Mouse (Mus musculus) heart, postnatal 0 days (tissue): ENCODE data around the gene Cep112. TPM values are rescaled to one million over a fixed set of nuclear protein-coding genes. Genes with fewer than 3 reads are reported as not detected.

ENCODE experiments used
- ATAC-seq: fragments of 200-750 bp; cut with Nextera tagmentation; 2 replicates; pipeline ENCODE4 v1.8.0; 2017; ENCODE audit warnings: low read depth, moderate number of reproducible peaks, moderate library complexity; ENCODE audit not compliant: insufficient read depth
- DNase-seq: peaks from one replicate; pipeline ENCODE4 v3.0.0-alpha.2; 2016; ENCODE audit warnings: low spot score
- H3K27ac ChIP-seq: fragments of 300-500 bp; sonication (generic); 2 replicates; pipeline ENCODE4 v1.5.1; 2014; ENCODE audit warnings: low read depth, mild to moderate bottlenecking
- H3K27me3 ChIP-seq: fragments of 300-500 bp; sonication (generic); 2 replicates; pipeline ENCODE4 v1.6.1; 2014; ENCODE audit warnings: low read length, mixed read lengths; ENCODE audit not compliant: control insufficient read depth, insufficient read depth
- H3K36me3 ChIP-seq: fragments of 300-500 bp; sonication (generic); replicated peaks from 2 replicates; pipeline ENCODE4 v1.6.1; 2014; ENCODE audit warnings: low read length, mixed read lengths; ENCODE audit not compliant: control insufficient read depth, insufficient read depth
- H3K4me1 ChIP-seq: fragments of 300-500 bp; sonication (generic); 2 replicates; pipeline ENCODE4 v1.6.1; 2014; ENCODE audit warnings: antibody characterized with exemption; ENCODE audit not compliant: control insufficient read depth, insufficient read depth
- H3K4me2 ChIP-seq: fragments of 300-500 bp; sonication (generic); 2 replicates; pipeline ENCODE4 v1.6.1; 2014; ENCODE audit warnings: low read depth, mild to moderate bottlenecking, low read length, moderate library complexity
- H3K4me3 ChIP-seq: fragments of 300-500 bp; sonication (generic); 2 replicates; pipeline ENCODE4 v1.5.1; 2014; ENCODE audit warnings: low read depth, low read length
- H3K9ac ChIP-seq: fragments of 300-500 bp; sonication (generic); replicated peaks from 2 replicates; pipeline ENCODE4 v1.6.1; 2014; ENCODE audit warnings: low read depth, low read length, mixed read lengths
- H3K9me3 ChIP-seq: fragments of 300-500 bp; sonication (generic); replicated peaks from 2 replicates; pipeline ENCODE4 v1.6.1; 2016; ENCODE audit warnings: low read length; ENCODE audit not compliant: control insufficient read depth
- CTCF ChIP-seq: IDR thresholded peaks from 2 replicates; pipeline ENCODE4 v1.5.1; 2016; ENCODE audit warnings: antibody characterized with exemption, control low read depth, low read depth
- EP300 ChIP-seq: IDR thresholded peaks from 2 replicates; pipeline ENCODE4 v1.6.1; 2016; ENCODE audit warnings: antibody characterized with exemption, low read depth
- WGBS: fragments of 180-500 bp; shearing (Covaris S2); extraction: QIAGEN DNeasy Blood & Tissue Kit; methylation state at CpG from one replicate; pipeline ENCODE4 v1.1.7; 2014; 5-methylcytosine and 5-hydroxymethylcytosine counted together
- polyA plus RNA-seq: library from polyadenylated mRNA; unstranded; fragments of >200 nt; fragmentation: Nextera tagmentation; extraction: Ambion mirVana; gene quantifications from 2 replicates; pipeline ENCODE4 v1.2.1, GENCODE M21; 2015
- total RNA-seq: library from RNA; depleted of rRNA; stranded (reverse); fragments of >200 nt; gene quantifications from 2 replicates; pipeline ENCODE4 v1.2.3, GENCODE M21; 2014; ENCODE audit warnings: low replicate concordance

The Cep112 gene
- total and polyA plus RNA-seq, 2 experiments from 2014 or later, result 1.2 to 5.8 TPM

DNA sequence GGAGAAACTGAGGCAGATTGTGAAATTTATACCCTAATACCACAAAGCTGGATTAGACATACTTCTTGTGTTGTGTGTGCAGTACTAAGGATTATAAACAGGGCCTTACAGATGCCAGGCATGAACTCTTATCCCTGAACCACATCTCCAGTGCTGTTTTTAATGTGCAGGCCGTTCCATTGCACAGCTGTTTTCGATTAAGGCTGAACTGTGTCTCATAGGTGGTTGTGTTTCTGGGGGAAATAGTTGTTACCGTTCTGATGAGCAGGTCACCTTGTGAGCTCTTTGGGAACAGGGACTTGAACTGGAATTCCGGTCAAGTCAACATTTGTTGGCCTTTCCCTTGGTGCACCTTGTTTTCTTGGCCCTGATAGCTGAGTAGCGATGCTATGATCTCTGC, 456.7 kb downstream of the Cep112 start:
- no peaks in the 10 kb centered on the region for H3K36me3 ChIP-seq
- ATAC-seq (no peak), DNase-seq (no peak)
- no peaks in the 10 kb centered on the region for H3K27me3 ChIP-seq
- H3K9me3 ChIP-seq, result no peaks in the 10 kb centered on the region
- TF ChIP-seq EP300 (no peak), CTCF (no peak)
- H3K4me3 ChIP-seq, result no peak overlapping the region
- WGBS, result 79% methylated on average over 5 of the region's 5 CpGs
- H3K4me2 ChIP-seq, result no peak overlapping the region
- H3K9ac ChIP-seq, result no peak overlapping the region
- no peaks in the 10 kb centered on the region for H3K4me1 ChIP-seq
- H3K27ac ChIP-seq, result no peak overlapping the region

DNA sequence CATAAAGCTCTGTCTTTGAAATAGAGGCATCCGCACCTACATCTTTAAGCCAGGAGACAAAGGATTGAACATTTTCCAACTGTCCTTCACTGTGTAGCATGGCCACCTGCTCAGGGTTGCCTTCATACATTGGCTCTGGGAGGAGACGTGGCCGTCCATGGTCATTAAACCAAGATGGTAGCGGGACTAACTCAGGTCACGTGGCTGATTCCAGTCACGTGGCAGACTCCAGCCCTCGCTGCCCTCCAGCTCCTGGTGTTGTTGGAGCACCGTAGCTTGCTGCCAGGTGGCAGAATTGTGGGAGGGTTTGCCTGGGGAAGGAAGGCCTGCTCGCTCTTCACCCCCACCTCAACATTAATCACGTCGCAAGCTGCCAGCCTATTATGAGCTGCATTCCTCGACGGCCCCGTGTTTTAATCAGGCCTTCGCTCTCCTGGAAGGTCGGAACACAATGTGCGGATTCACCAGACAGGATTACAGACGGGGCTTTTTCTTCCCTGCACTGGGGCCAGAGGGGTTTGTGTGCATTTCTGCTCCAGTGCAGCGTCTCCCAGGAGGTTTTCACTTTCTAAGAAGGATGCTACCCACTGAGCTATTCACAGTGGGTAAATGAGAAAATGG, 460.4 kb downstream of the Cep112 start:
- DNase-seq (no peak), ATAC-seq (no peak)
- Histone ChIP-seq H3K27ac (no peak overlapping the region), H3K36me3 (no peaks in the 10 kb centered on the region), H3K4me3 (no peak overlapping the region), H3K27me3 (no peaks in the 10 kb centered on the region), H3K9ac (no peak overlapping the region), H3K9me3 (no peaks in the 10 kb centered on the region), H3K4me1 (no peaks in the 10 kb centered on the region), H3K4me2 (no peak overlapping the region)
- 63% methylated on average over 19 of the region's 19 CpGs for WGBS
- TF ChIP-seq CTCF (no peak), EP300 (no peak)

DNA sequence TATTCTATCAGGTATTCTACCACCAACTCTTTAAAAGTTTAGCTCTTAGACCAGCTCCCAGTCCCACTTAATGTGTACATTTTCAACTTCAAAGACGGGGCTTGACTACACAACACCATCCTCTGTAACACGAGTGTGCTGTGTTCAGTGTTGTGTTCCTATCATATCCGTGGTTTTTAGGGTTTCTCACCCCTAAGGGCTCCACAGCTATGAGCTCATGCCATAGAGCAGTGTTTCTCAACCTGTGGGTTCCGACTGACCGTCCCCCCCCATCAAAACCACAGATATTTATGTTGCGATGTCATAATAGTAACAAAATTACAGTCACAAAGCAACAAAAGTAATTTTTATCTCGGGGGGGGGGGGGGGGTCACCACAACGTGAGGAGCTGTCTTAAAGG, 461.1 kb downstream of the Cep112 start:
- Histone ChIP-seq H3K36me3 (no peaks in the 10 kb centered on the region), H3K9me3 (no peaks in the 10 kb centered on the region), H3K4me1 (no peaks in the 10 kb centered on the region), H3K4me2 (no peak overlapping the region), H3K27me3 (no peaks in the 10 kb centered on the region), H3K4me3 (no peak overlapping the region), H3K9ac (no peak overlapping the region), H3K27ac (no peak overlapping the region)
- no peak for ATAC-seq
- WGBS, result 74% methylated on average over 8 of the region's 8 CpGs
- no peak for DNase-seq
- TF ChIP-seq CTCF, result no peak
- TF ChIP-seq EP300, result no peak

DNA sequence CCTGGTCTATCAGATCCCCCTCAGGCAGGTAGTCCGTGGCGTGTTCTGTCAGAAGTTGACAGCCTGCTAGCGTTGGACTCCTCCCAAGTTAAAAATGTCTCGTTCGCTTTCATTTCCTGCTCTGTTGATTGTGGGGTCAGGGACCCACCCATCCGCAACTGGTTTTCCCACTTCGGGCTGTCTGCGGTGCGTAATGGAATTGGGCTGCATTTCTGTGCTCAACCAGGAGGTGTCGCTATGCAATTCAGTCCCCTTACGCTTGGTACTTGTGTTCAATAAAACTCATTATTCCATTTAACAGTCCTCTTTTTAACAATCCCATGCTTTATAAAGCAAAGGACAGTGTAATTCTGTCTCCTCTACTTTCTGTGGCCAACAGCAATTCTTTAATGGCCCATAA, 464.1 kb downstream of the Cep112 start:
- Histone ChIP-seq H3K27me3 (peaks cover 3% of the 10 kb centered on the region; the same call in 1 of the 2 replicates), H3K9ac (no peak overlapping the region), H3K36me3 (no peaks in the 10 kb centered on the region), H3K9me3 (no peaks in the 10 kb centered on the region), H3K4me2 (no peak overlapping the region), H3K4me1 (peaks cover 9% of the 10 kb centered on the region; the same call in 1 of the 2 replicates), H3K4me3 (no peak overlapping the region), H3K27ac (no peak overlapping the region)
- TF ChIP-seq CTCF, result peak; percentile 57
- no peak for TF ChIP-seq EP300
- ATAC-seq (no peak), DNase-seq (no peak)
- 37% methylated on average over 11 of the region's 11 CpGs for WGBS

DNA sequence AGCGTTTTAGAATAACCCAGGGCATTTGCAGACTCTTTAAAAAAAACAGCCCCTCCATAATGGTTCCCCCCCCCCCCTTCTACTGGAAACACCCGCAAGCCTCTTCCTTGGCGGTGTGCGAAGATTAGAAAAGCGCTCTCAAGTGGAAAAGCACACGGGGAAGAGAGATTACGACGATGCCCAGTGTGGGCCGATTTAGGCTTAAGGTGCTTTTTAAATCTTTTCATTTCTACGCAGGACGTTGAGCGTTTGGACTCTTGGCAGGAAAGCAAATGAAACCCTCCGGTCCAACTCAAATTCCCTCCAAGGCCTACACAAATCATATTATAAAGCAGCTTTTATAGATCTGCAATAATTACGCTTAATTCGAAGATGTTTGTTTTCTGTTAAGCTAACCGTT, 465.6 kb downstream of the Cep112 start:
- 23% methylated on average over 16 of the region's 16 CpGs for WGBS
- Histone ChIP-seq H3K36me3 (no peaks in the 10 kb centered on the region), H3K4me2 (peak overlapping the region; percentile 58), H3K4me1 (peaks cover 9% of the 10 kb centered on the region; the same call in 1 of the 2 replicates), H3K27me3 (peaks cover 3% of the 10 kb centered on the region; the same call in 1 of the 2 replicates), H3K9me3 (no peaks in the 10 kb centered on the region), H3K4me3 (peak overlapping the region; percentile 42), H3K9ac (no peak overlapping the region), H3K27ac (no peak overlapping the region)
- DNase-seq (no peak), ATAC-seq (no peak)
- TF ChIP-seq CTCF (no peak), EP300 (no peak)
